Mouse (Mus musculus): ENCODE data around the gene Zer1. TPM values are rescaled to one million over a fixed set of nuclear protein-coding genes. Genes with fewer than 3 reads are reported as not detected.
A peak's percentile ranks its signal among the peaks of the same experiment; 100 is the strongest.
"Not testable (repeated sequence)": the region's sequence is repeated elsewhere in the genome, so short reads cannot be mapped to it uniquely, and the experiment has no call there.

The Zer1 gene
- total and polyA plus RNA-seq, 2 experiments: 7.1 to 27.1 TPM

- Histone ChIP-seq H3K27ac (replicated peaks; ENCODE audit: insufficient read depth, low read depth, low read length) (no peak overlapping the region), H3K79me2 (ENCODE audit: control insufficient read depth, insufficient read depth, low read length) (no peaks in the 10 kb centered on the region), H3K9ac (ENCODE audit: low read depth, low read length) (no peak overlapping the region), H3K36me3 (ENCODE audit: control insufficient read depth, insufficient read depth, low read length) (no peaks in the 10 kb centered on the region), H3K27me3 (ENCODE audit: control insufficient read depth, insufficient read depth, low read length) (no peaks in the 10 kb centered on the region; the same call in 1 of the 2 replicates), H3K4me1 (ENCODE audit: control insufficient read depth, insufficient read depth, low read length) (peaks cover 13% of the 10 kb centered on the region), H3K4me3 (ENCODE audit: insufficient read depth, low read depth, low read length) (no peak overlapping the region)
- TF ChIP-seq POLR2A (IDR thresholded peaks at IDR 0.05; ENCODE audit: extremely low read depth, insufficient read depth, low read length) (no peak), CTCF (IDR thresholded peaks at IDR 0.05; ENCODE audit: low read depth, low read length) (no peak)
- 81% methylated on average over 5 of the region's 5 CpGs for WGBS
- no peak for DNase-seq (ENCODE audit: extremely low read depth, low read depth, low spot score)
Measured at GRCm38 (mm10) chr2:30058418-30058817, 66.0 kb downstream of the Zer1 start.

- Histone ChIP-seq H3K9ac (ENCODE audit: low read depth, low read length) (no peak within 1 kb of the TSS), H3K4me1 (ENCODE audit: control insufficient read depth, insufficient read depth, low read length) (peaks cover 7% of the 10 kb centered on the region; the same call in 1 of the 2 replicates), H3K27me3 (ENCODE audit: control insufficient read depth, insufficient read depth, low read length) (no peaks in the 10 kb centered on the region; the same call in 1 of the 2 replicates), H3K27ac (replicated peaks; ENCODE audit: insufficient read depth, low read depth, low read length) (no peak within 1 kb of the TSS), H3K79me2 (ENCODE audit: control insufficient read depth, insufficient read depth, low read length) (no peaks in the 10 kb centered on the region), H3K36me3 (ENCODE audit: control insufficient read depth, insufficient read depth, low read length) (no peaks in the 10 kb centered on the region), H3K4me3 (ENCODE audit: insufficient read depth, low read depth, low read length) (no peak within 1 kb of the TSS)
- WGBS: 56% methylated on average over 12 of the region's 12 CpGs
- no peak for TF ChIP-seq POLR2A (IDR thresholded peaks at IDR 0.05; ENCODE audit: extremely low read depth, insufficient read depth, low read length)
- DNase-seq (ENCODE audit: extremely low read depth, low read depth, low spot score): no peak
Measured at GRCm38 (mm10) chr2:30057223-30057904, 67.0 kb downstream of the Zer1 start, which contains the start of gene Set. Gene Set (plus strand): TSS chr2:30057378.

- Histone ChIP-seq H3K4me3 (ENCODE audit: insufficient read depth, low read depth, low read length) (no peak overlapping the region), H3K9ac (ENCODE audit: low read depth, low read length) (no peak overlapping the region), H3K36me3 (ENCODE audit: control insufficient read depth, insufficient read depth, low read length) (no peaks in the 10 kb centered on the region), H3K27me3 (ENCODE audit: control insufficient read depth, insufficient read depth, low read length) (no peaks in the 10 kb centered on the region; the same call in 1 of the 2 replicates), H3K4me1 (ENCODE audit: control insufficient read depth, insufficient read depth, low read length) (peaks cover 7% of the 10 kb centered on the region; the same call in 1 of the 2 replicates), H3K79me2 (ENCODE audit: control insufficient read depth, insufficient read depth, low read length) (no peaks in the 10 kb centered on the region), H3K27ac (replicated peaks; ENCODE audit: insufficient read depth, low read depth, low read length) (no peak overlapping the region)
- no peak for TF ChIP-seq POLR2A (IDR thresholded peaks at IDR 0.05; ENCODE audit: extremely low read depth, insufficient read depth, low read length)
- TF ChIP-seq CTCF (IDR thresholded peaks at IDR 0.05; ENCODE audit: low read depth, low read length): no peak
- 87% methylated on average over 3 of the region's 3 CpGs for WGBS
- no peak for DNase-seq (ENCODE audit: extremely low read depth, low read depth, low spot score)
Measured at GRCm38 (mm10) chr2:30056736-30057135, 67.6 kb downstream of the Zer1 start.

GRCm38 (mm10) chr2:30055310-30055709, 69.1 kb downstream of the Zer1 start:
- H3K9ac ChIP-seq (ENCODE audit: low read depth, low read length); H3K27me3 ChIP-seq (ENCODE audit: control insufficient read depth, insufficient read depth, low read length): not testable (repeated sequence)
- WGBS: 94% methylated on average over 3 of the region's 3 CpGs

GRCm38 (mm10) chr2:30051992-30052761, 72.2 kb downstream of the Zer1 start:
- TF ChIP-seq POLR2A (IDR thresholded peaks at IDR 0.05; ENCODE audit: extremely low read depth, insufficient read depth, low read length) (no peak), CTCF (IDR thresholded peaks at IDR 0.05; ENCODE audit: low read depth, low read length) (0 out of 2 replicates have a peak, but pooled peaks have one; percentile 5)
- Histone ChIP-seq H3K27ac (replicated peaks; ENCODE audit: insufficient read depth, low read depth, low read length) (no peak overlapping the region), H3K79me2 (ENCODE audit: control insufficient read depth, insufficient read depth, low read length) (no peaks in the 10 kb centered on the region), H3K4me1 (ENCODE audit: control insufficient read depth, insufficient read depth, low read length) (no peaks in the 10 kb centered on the region; the same call in 1 of the 2 replicates), H3K36me3 (ENCODE audit: control insufficient read depth, insufficient read depth, low read length) (no peaks in the 10 kb centered on the region), H3K9ac (ENCODE audit: low read depth, low read length) (no peak overlapping the region), H3K27me3 (ENCODE audit: control insufficient read depth, insufficient read depth, low read length) (no peaks in the 10 kb centered on the region; the same call in 1 of the 2 replicates), H3K4me3 (ENCODE audit: insufficient read depth, low read depth, low read length) (no peak overlapping the region)
- peak; percentile 29 for DNase-seq (ENCODE audit: extremely low read depth, low read depth, low spot score)
- WGBS: 32% methylated on average over 6 of the region's 6 CpGs

More at GRCm38 (mm10) chr2:30055310-30055709, 69.1 kb downstream of the Zer1 start:
- not testable (repeated sequence) for H3K4me1 ChIP-seq (ENCODE audit: control insufficient read depth, insufficient read depth, low read length); H3K4me3 ChIP-seq (ENCODE audit: insufficient read depth, low read depth, low read length); DNase-seq (ENCODE audit: extremely low read depth, low read depth, low spot score); H3K36me3 ChIP-seq (ENCODE audit: control insufficient read depth, insufficient read depth, low read length); H3K79me2 ChIP-seq (ENCODE audit: control insufficient read depth, insufficient read depth, low read length); H3K27ac ChIP-seq (replicated peaks; ENCODE audit: insufficient read depth, low read depth, low read length)

All from liver, adult 2 months (tissue).